Mouse (Mus musculus): ENCODE results near the gene Bptf. TPM values are rescaled to one million over a fixed set of nuclear protein-coding genes. Genes with fewer than 3 reads are reported as not detected.
"Not testable (repeated sequence)": the region's sequence is repeated elsewhere in the genome, so short reads cannot be mapped to it uniquely, and the experiment has no call there.

Gene Bptf
- polyA plus RNA-seq, 1 experiment from 2014 or later: 30.1 TPM

- not testable (repeated sequence) for H3K4me3 ChIP-seq; H3K27ac ChIP-seq (replicated peaks); DNase-seq (ENCODE audit: low spot score); H3K27me3 ChIP-seq (ENCODE audit: low read depth, poor library complexity, severe bottlenecking); H3K36me3 ChIP-seq; H3K4me1 ChIP-seq; H3K9me3 ChIP-seq (replicated peaks)
- WGBS: 98% methylated on average over 10 of the region's 10 CpGs
Measured at GRCm38 (mm10) chr11:107136458-107136857, 4.5 kb upstream of the Bptf start.

DNA sequence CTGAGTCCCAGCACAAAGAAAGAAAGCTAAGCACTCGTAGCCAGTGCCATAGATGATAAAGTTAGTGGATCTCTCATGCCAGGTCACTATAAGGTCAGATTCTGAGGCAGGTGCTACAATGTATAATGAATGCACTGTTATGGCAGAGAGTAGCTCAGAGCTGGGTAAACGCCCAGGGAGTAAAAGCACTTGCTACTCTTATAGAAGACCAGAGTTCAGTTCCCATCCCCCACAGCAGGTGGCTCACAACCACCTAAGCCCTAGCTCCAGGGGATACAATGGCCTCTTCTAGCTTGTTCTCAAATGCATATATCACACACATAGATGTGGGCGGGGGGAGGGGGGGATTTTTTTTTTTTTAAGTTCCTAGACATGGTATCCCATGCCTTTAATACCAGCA lies 3.8 kb upstream of the Bptf start:
- Histone ChIP-seq H3K27me3 (ENCODE audit: low read depth, poor library complexity, severe bottlenecking) (no peaks in the 10 kb centered on the region), H3K36me3 (no peaks in the 10 kb centered on the region), H3K4me1 (peaks cover 9% of the 10 kb centered on the region), H3K9me3 (replicated peaks) (no peaks in the 10 kb centered on the region), H3K4me3 (no peak overlapping the region), H3K27ac (replicated peaks) (no peak overlapping the region)
- WGBS: 61% methylated on average over 3 of the region's 3 CpGs
- DNase-seq (ENCODE audit: low spot score): no peak

DNA sequence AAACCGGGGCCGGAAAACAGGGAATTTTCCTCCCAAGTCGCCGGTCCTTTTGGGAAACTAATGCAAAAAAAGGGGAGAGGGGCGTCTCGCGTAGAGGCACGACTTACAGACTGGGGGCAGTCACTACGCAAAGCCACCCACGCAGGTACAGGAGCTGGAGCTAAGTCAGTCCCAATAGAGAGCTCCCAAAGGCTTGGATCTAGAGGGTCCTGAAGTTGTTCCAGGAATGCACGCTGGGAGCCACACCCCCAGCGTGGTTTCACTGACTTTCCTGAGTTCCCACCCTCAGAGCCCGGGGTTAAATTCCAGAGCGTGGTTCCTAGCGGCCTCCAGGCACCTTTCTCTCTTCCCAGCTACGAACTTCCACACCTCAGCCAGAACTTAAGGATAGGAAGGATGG lies 499 bp upstream of the Bptf start:
- Histone ChIP-seq H3K4me3 (peak overlapping the region; percentile 91), H3K4me1 (peaks cover 26% of the 10 kb centered on the region), H3K27me3 (ENCODE audit: low read depth, poor library complexity, severe bottlenecking) (no peaks in the 10 kb centered on the region), H3K27ac (replicated peaks) (peak overlapping the region; percentile 99), H3K36me3 (peaks cover 4% of the 10 kb centered on the region; the same call in 1 of the 2 replicates), H3K9me3 (replicated peaks) (no peaks in the 10 kb centered on the region)
- under 1% methylated on average over 16 of the region's 16 CpGs for WGBS
- DNase-seq (ENCODE audit: low spot score): no peak

GRCm38 (mm10) chr11:107130879-107131748 lies 813 bp downstream of the Bptf start:
- Histone ChIP-seq H3K27me3 (ENCODE audit: low read depth, poor library complexity, severe bottlenecking) (no peaks in the 10 kb centered on the region), H3K4me1 (peaks cover 26% of the 10 kb centered on the region), H3K9me3 (replicated peaks) (no peaks in the 10 kb centered on the region), H3K36me3 (peaks cover 5% of the 10 kb centered on the region), H3K27ac (replicated peaks) (peak overlapping the region; percentile 99), H3K4me3 (peak overlapping the region; percentile 91)
- WGBS: 3% methylated on average over 61 of the region's 65 CpGs
- peak; percentile 75 for DNase-seq (ENCODE audit: low spot score)

DNA sequence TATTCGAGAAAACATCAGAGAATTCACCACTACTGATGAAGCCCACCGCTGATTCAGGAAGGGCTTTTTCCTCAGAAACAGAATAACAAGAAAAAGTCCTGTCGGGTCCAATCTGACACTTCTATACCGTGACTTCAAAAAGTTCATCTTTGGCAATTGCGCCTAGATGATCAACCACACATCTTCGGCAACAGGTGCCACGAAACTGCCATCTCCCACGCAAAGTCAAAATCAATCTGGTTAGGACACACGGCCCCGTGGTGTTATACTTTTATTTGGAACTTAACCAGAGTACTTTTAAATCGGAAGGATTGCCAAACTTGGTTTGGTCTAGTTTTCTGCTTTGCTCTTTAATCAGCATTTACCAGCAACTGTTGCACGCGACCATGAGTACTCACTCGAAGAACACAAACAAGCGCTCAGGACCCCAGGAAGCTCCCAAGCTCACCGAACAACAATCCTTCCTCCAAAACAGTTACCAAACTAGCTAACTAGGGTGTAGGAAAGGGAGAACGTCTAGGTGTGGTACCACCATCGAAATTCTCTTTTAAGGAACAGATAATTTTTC lies 1.6 kb downstream of the Bptf start:
- WGBS: 3% methylated on average over 18 of the region's 18 CpGs
- Histone ChIP-seq H3K36me3 (peaks cover 6% of the 10 kb centered on the region), H3K4me3 (peak overlapping the region; percentile 91), H3K27me3 (ENCODE audit: low read depth, poor library complexity, severe bottlenecking) (no peaks in the 10 kb centered on the region), H3K4me1 (peaks cover 26% of the 10 kb centered on the region), H3K27ac (replicated peaks) (peak overlapping the region; percentile 99), H3K9me3 (replicated peaks) (no peaks in the 10 kb centered on the region)
- peak; percentile 35 for DNase-seq (ENCODE audit: low spot score)

DNA sequence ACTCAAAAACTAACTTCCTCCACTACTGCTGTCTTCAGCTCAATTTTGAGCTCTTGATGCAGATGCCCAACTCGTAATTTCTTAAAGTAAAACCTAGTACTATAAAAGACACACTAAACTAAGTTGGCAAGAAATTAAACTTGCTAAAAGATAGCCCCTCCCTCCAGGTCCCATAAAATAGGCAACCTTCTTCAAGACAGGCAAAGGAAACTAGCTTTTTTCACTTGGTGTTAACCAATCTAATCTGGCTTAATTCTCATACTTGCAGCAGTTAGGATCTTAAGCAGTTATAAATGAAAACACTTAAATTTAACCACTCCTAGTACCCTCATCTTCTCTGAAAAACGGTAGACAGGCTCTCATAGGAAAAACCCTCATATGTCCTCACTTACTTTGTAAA lies 2.3 kb downstream of the Bptf start:
- H3K27ac ChIP-seq (replicated peaks): peak overlapping the region; percentile 99; the same call in 1 of the 2 replicates
- peaks cover 27% of the 10 kb centered on the region for H3K4me1 ChIP-seq
- whole genome bisulfite sequencing: 38% methylated on average over 2 of the region's 2 CpGs
- peaks cover 6% of the 10 kb centered on the region for H3K36me3 ChIP-seq
- peak overlapping the region; percentile 91 for H3K4me3 ChIP-seq
- no peaks in the 10 kb centered on the region for H3K27me3 ChIP-seq (ENCODE audit: low read depth, poor library complexity, severe bottlenecking)
- H3K9me3 ChIP-seq (replicated peaks): no peaks in the 10 kb centered on the region
- DNase-seq (ENCODE audit: low spot score): no peak

DNA sequence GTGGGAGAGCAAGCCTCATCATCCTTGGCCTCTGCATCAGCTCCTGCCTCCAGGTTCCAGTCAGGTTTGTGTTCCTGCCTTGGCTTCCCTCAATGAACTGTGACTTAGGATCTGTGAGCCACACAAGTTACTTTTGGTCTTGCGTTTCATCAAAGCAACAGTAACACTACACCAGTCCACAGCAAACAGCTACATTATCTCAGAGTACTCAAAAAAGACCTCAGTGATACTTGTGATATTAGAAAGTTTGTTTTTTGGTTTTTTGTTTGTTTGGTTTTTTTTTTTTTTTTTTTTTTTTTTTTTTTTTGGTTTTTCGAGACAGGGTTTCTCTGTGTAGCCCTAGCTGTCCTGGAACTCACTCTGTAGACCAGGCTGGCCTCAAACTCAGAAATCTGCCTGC lies 5.2 kb downstream of the Bptf start:
- 95% methylated on average over 1 of the region's 2 CpGs for WGBS
- not testable (repeated sequence) for H3K27ac ChIP-seq (replicated peaks); H3K27me3 ChIP-seq (ENCODE audit: low read depth, poor library complexity, severe bottlenecking); H3K9me3 ChIP-seq (replicated peaks); DNase-seq (ENCODE audit: low spot score); H3K4me3 ChIP-seq
- Histone ChIP-seq H3K4me1 (peaks cover 25% of the 10 kb centered on the region), H3K36me3 (peaks cover 34% of the 10 kb centered on the region)

- H3K27me3 ChIP-seq (ENCODE audit: low read depth, poor library complexity, severe bottlenecking): no peaks in the 10 kb centered on the region
- no peak overlapping the region for H3K4me3 ChIP-seq
- peaks cover 21% of the 10 kb centered on the region for H3K4me1 ChIP-seq
- H3K36me3 ChIP-seq: peaks cover 35% of the 10 kb centered on the region
- no peaks in the 10 kb centered on the region for H3K9me3 ChIP-seq (replicated peaks)
- no peak overlapping the region for H3K27ac ChIP-seq (replicated peaks)
- DNase-seq (ENCODE audit: low spot score): no peak
- WGBS: 94% methylated on average over 4 of the region's 4 CpGs
Measured at GRCm38 (mm10) chr11:107125011-107125410, 6.9 kb downstream of the Bptf start.

DNA sequence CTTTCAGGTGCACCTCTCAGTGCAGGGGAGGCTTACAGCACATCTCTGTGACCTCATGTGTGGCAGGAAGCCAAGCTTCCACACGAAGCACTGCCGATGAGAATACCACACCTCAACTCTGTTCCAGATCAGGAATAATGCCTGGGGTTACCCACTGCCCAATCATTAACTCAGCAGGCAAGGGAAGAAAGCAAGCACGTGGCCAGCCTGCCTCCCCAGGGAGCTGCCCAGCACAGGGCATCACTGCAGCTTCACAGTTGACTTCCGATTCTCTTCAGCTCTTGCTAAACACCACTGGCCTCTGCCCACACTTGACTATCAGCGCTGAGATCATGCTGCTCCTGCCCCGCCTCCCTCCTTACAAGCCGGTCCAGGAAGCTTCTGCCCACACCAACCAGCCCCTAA lies 7.6 kb downstream of the Bptf start:
- H3K9me3 ChIP-seq (replicated peaks): no peaks in the 10 kb centered on the region
- H3K27me3 ChIP-seq (ENCODE audit: low read depth, poor library complexity, severe bottlenecking): no peaks in the 10 kb centered on the region
- peaks cover 14% of the 10 kb centered on the region for H3K4me1 ChIP-seq
- H3K4me3 ChIP-seq: no peak overlapping the region
- no peak for DNase-seq (ENCODE audit: low spot score)
- WGBS: 58% methylated on average over 7 of the region's 7 CpGs
- no peak overlapping the region for H3K27ac ChIP-seq (replicated peaks)
- H3K36me3 ChIP-seq: peaks cover 35% of the 10 kb centered on the region

GRCm38 (mm10) chr11:107117789-107118188 lies 14.1 kb downstream of the Bptf start:
- Histone ChIP-seq H3K9me3 (replicated peaks) (no peaks in the 10 kb centered on the region), H3K4me3 (no peak overlapping the region), H3K36me3 (peaks cover 14% of the 10 kb centered on the region), H3K27ac (replicated peaks) (no peak overlapping the region), H3K4me1 (peaks cover 30% of the 10 kb centered on the region), H3K27me3 (ENCODE audit: low read depth, poor library complexity, severe bottlenecking) (no peaks in the 10 kb centered on the region)
- 90% methylated on average over 12 of the region's 12 CpGs for WGBS
- DNase-seq (ENCODE audit: low spot score): no peak

DNA sequence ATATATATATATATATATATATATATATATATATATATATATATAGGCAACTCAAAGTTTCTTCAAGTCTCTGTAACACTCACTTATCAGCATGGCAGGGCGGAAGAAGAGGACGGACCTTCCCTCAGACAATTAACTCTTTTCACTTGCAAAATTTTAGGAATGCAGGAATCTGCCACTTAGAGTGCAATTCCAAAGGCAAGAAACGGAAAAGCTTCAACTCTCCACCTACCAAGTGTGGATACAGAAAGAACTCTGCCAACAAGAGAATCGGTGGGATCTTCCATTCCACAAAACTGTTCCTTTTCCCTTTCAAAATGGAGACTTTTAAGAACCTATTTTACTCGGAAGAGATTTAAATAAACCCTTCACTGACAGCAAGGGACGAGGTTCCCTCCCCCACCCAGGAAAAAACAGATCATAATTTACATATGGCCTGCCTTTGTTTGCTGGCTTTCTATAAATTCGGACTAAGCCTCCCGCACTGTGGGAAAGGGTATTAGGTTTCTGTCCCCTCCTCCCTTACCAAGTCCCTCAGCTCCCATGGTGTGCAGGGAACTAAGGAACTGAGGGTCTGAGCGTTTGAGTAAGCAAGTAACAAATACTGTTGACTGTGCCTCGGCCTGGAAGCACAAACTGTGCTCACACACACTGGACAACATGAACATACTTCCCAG lies 17.9 kb downstream of the Bptf start:
- WGBS: 22% methylated on average over 10 of the region's 10 CpGs
- peak; percentile 21 for DNase-seq (ENCODE audit: low spot score)
- H3K4me3 ChIP-seq: peak overlapping the region; percentile 34

DNA sequence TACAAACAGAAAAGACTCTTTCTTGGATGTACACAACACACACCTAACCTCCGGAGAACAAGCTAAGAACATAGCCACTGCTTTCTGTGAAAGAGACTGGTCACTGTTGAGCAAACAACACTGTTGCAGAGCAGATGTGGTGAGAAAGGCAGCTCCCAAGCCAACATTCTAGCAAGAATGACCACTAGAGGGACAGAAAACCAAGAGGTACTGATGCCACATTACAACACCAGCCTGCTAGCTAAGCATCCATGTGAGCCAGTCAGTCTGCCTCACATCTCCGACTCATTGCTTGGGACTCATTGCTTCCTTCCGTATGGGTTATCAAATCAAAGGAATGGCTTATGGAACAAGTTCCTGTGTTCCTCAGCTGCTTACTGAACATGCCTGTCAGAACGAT lies 18.8 kb downstream of the Bptf start:
- 74% methylated on average over 4 of the region's 4 CpGs for WGBS
- no peak overlapping the region; the same call in 1 of the 2 replicates for H3K4me3 ChIP-seq
- no peaks in the 10 kb centered on the region for H3K27me3 ChIP-seq (ENCODE audit: low read depth, poor library complexity, severe bottlenecking)
- H3K27ac ChIP-seq (replicated peaks): no peak overlapping the region
- H3K4me1 ChIP-seq: peaks cover 30% of the 10 kb centered on the region
- DNase-seq (ENCODE audit: low spot score): peak; percentile 29
- no peaks in the 10 kb centered on the region for H3K9me3 ChIP-seq (replicated peaks)
- peaks cover 39% of the 10 kb centered on the region for H3K36me3 ChIP-seq

More for the DNA sequence above, 17.9 kb downstream of the Bptf start:
- peak overlapping the region; percentile 75 for H3K27ac ChIP-seq (replicated peaks)
- H3K4me1 ChIP-seq: peaks cover 30% of the 10 kb centered on the region
- H3K36me3 ChIP-seq: peaks cover 31% of the 10 kb centered on the region
- H3K27me3 ChIP-seq (ENCODE audit: low read depth, poor library complexity, severe bottlenecking): no peaks in the 10 kb centered on the region
- H3K9me3 ChIP-seq (replicated peaks): no peaks in the 10 kb centered on the region

- peaks cover 54% of the 10 kb centered on the region for H3K36me3 ChIP-seq
- WGBS: 96% methylated on average over 8 of the region's 8 CpGs
- DNase-seq (ENCODE audit: low spot score): no peak
- no peak overlapping the region for H3K4me3 ChIP-seq
- H3K27me3 ChIP-seq (ENCODE audit: low read depth, poor library complexity, severe bottlenecking): no peaks in the 10 kb centered on the region
- H3K4me1 ChIP-seq: peaks cover 20% of the 10 kb centered on the region
- no peak overlapping the region for H3K27ac ChIP-seq (replicated peaks)
- no peaks in the 10 kb centered on the region for H3K9me3 ChIP-seq (replicated peaks)
Measured at GRCm38 (mm10) chr11:107109669-107110068, 22.3 kb downstream of the Bptf start.

All from midbrain, embryonic 10.5 days (tissue).